Mouse (Mus musculus) spleen, postnatal 10 days (tissue): ENCODE results near the gene D430019H16Rik.

Source experiments
- DNase-seq, 2 experiments: peaks; one replicate each; pipeline ENCODE4 v3.0.0; 2021 to 2022; ENCODE audit warnings: low spot score in 2 of 2

D430019H16Rik gene

GRCm38 (mm10) chr12:105537162-105537561 lies 83.5 kb downstream of the D430019H16Rik start:
- no peak for DNase-seq

- DNase-seq: no peak
Measured at GRCm38 (mm10) chr12:105539649-105540048, 86.0 kb downstream of the D430019H16Rik start.

GRCm38 (mm10) chr12:105541590-105542402 lies 88.1 kb downstream of the D430019H16Rik start:
- no peak for DNase-seq

GRCm38 (mm10) chr12:105542513-105542912 lies 88.9 kb downstream of the D430019H16Rik start:
- no peak for DNase-seq
